Mouse (Mus musculus) cerebellum, postnatal 10 days (tissue): Measurements from ENCODE around the gene Gm14692.
"Not testable (repeated sequence)": the region's sequence is repeated elsewhere in the genome, so short reads cannot be mapped to it uniquely, and the experiment has no call there.

Experiments used
- DNase-seq, 2 experiments: peaks; one replicate each; pipeline ENCODE4 v3.0.0; 2021; ENCODE audit warnings: mixed read lengths in 2 of 2

Gm14692 gene

GRCm38 (mm10) chrX:67695398-67695797 lies at the start of gene Gm14692:
Gm14692 (plus strand) TSS chrX:67695698.
- DNase-seq, result not testable (repeated sequence)

GRCm38 (mm10) chrX:67693462-67693861 lies 2.0 kb upstream of the Gm14692 start, which contains the start of gene Gm1140:
Gm1140 (minus strand) TSS chrX:67693562.
- not testable (repeated sequence) for DNase-seq
